Comparison of ENCODE assay signal across 11 mouse cellular contexts in the genomic region with DNA sequence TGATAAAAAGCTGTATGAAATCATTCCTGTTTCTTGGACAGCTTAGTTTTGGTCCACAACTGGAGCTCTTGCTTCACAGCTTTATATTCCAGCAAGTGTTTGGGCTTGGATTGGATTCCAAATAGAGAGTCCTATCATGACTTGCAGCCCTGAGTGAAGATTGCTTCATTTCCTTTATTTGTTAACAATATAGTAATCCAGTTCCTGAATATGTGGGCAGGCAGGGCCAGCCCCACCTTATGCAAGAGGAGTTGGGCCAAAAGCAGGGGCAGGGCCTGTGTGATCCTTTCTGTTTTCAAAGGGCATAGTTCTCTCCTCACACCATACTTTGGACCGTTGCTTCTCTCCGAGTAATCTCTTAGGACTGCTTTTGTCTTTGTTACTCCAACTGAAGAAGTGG. TPM values are rescaled to one million over a fixed set of nuclear protein-coding genes. Genes with fewer than 3 reads are reported as not detected.
A peak's percentile ranks its signal among the peaks of the same experiment; 100 is the strongest.
DNase-seq lines count a peak whose midpoint lies in the region; ATAC-seq and TF ChIP-seq lines count a peak whose summit lies in the region.
"Had no signal": no experiment of that assay in that cellular context is flagged by ENCODE, and none has a peak within 500 bp of the region (broad histone marks: within the 10 kb centered on the region; RNA-seq: fewer than 3 reads in every experiment).

No protein-coding gene starts in this region.

- DNase-seq in kidney, adult 2 months, result peak; percentile 59
- DNase-seq in kidney, adult 18-20 months, result no peak
- peak; percentile 35 to 55 for DNase-seq in monocyte, adult 2 months (ENCODE audit: low read depth in 1 of 2, low spot score in 2 of 2)
- no peak for DNase-seq in midbrain, embryonic 10.5 days (ENCODE audit: low spot score)
- DNase-seq in forebrain, embryonic 14.5 days (ENCODE audit: low spot score), result no peak
- DNase-seq in thymus, adult 18-20 months, result no peak
- DNase-seq: gastrocnemius, postnatal 25 days had no signal

- no peak overlapping the region for H3K4me3 ChIP-seq in kidney, adult 2 months (ENCODE audit: insufficient read depth, low read depth, low read length)
- H3K4me3 ChIP-seq in brown adipose tissue, adult 24 weeks (ENCODE audit: insufficient read depth, low read depth, low read length), result no peak overlapping the region
- no peak overlapping the region for H3K4me3 ChIP-seq in intestine, postnatal 0 days (ENCODE audit: low read depth, low read length)
- H3K4me3 ChIP-seq in midbrain, embryonic 10.5 days, result no peak overlapping the region
- no peak overlapping the region for H3K4me3 ChIP-seq in forebrain, embryonic 14.5 days (ENCODE audit: low read depth, low read length)
- H3K4me3 ChIP-seq: limb, embryonic 15.5 days; myocyte had no signal

- WGBS in kidney, adult 2 months, result 53% methylated on average over 2 of the region's 2 CpGs
- 43% methylated on average over 2 of the region's 2 CpGs for WGBS in intestine, postnatal 0 days
- 86% methylated on average over 2 of the region's 2 CpGs for WGBS in midbrain, embryonic 10.5 days
- 82% methylated on average over 2 of the region's 2 CpGs for WGBS in forebrain, embryonic 14.5 days

- no peaks in the 10 kb centered on the region for H3K27me3 ChIP-seq in kidney, adult 2 months (replicated peaks; ENCODE audit: control insufficient read depth, insufficient read depth, low read length)
- no peaks in the 10 kb centered on the region for H3K27me3 ChIP-seq in intestine, postnatal 0 days (replicated peaks; ENCODE audit: control insufficient read depth, insufficient read depth, low read length)
- peaks cover 17% of the 10 kb centered on the region for H3K27me3 ChIP-seq in midbrain, embryonic 10.5 days (ENCODE audit: low read depth, poor library complexity, severe bottlenecking)
- no peaks in the 10 kb centered on the region for H3K27me3 ChIP-seq in forebrain, embryonic 14.5 days (replicated peaks; ENCODE audit: control insufficient read depth, insufficient read depth, low read length)

- no peaks in the 10 kb centered on the region for H3K36me3 ChIP-seq in kidney, adult 2 months (ENCODE audit: control insufficient read depth, insufficient read depth, low read length)
- H3K36me3 ChIP-seq in intestine, postnatal 0 days (ENCODE audit: control insufficient read depth, insufficient read depth), result no peaks in the 10 kb centered on the region
- no peaks in the 10 kb centered on the region for H3K36me3 ChIP-seq in midbrain, embryonic 10.5 days
- H3K36me3 ChIP-seq in forebrain, embryonic 14.5 days (ENCODE audit: control insufficient read depth, insufficient read depth, low read length), result no peaks in the 10 kb centered on the region
- H3K36me3 ChIP-seq: limb, embryonic 15.5 days had no signal

- peak; percentile 55 for ATAC-seq in intestine, postnatal 0 days
- ATAC-seq in forebrain, embryonic 14.5 days, result no peak

- H3K4me1 ChIP-seq in kidney, adult 2 months (ENCODE audit: control insufficient read depth, insufficient read depth, low read length), result peaks cover 18% of the 10 kb centered on the region; the same call in 1 of the 2 replicates
- peaks cover 18% of the 10 kb centered on the region for H3K4me1 ChIP-seq in brown adipose tissue, adult 24 weeks (ENCODE audit: control insufficient read depth, insufficient read depth, insufficient read length, low read length)
- 0 out of 2 replicates have a peak, but pooled peaks cover 10% of the 10 kb centered on the region for H3K4me1 ChIP-seq in intestine, postnatal 0 days (replicated peaks; ENCODE audit: control insufficient read depth, insufficient read depth, low read length)
- H3K4me1 ChIP-seq in midbrain, embryonic 10.5 days, result no peaks in the 10 kb centered on the region
- no peaks in the 10 kb centered on the region for H3K4me1 ChIP-seq in forebrain, embryonic 14.5 days (ENCODE audit: control insufficient read depth, insufficient read depth, low read length)
- H3K4me1 ChIP-seq: limb, embryonic 15.5 days had no signal

- H3K27ac ChIP-seq in kidney, adult 2 months (ENCODE audit: insufficient read depth, low read depth, low read length), result no peak overlapping the region
- 0 out of 2 replicates have a peak overlapping the region, but pooled peaks have one; percentile 30 for H3K27ac ChIP-seq in brown adipose tissue, adult 24 weeks (replicated peaks; ENCODE audit: low read depth, low read length)
- no peak overlapping the region for H3K27ac ChIP-seq in intestine, postnatal 0 days (ENCODE audit: low read depth, low read length)
- H3K27ac ChIP-seq in midbrain, embryonic 10.5 days (replicated peaks), result no peak overlapping the region
- H3K27ac ChIP-seq in forebrain, embryonic 14.5 days (ENCODE audit: low read depth, low read length), result no peak overlapping the region
- H3K27ac ChIP-seq: limb, embryonic 15.5 days had no signal

- no peaks in the 10 kb centered on the region for H3K9me3 ChIP-seq in intestine, postnatal 0 days (ENCODE audit: control insufficient read depth)
- no peaks in the 10 kb centered on the region for H3K9me3 ChIP-seq in midbrain, embryonic 10.5 days (replicated peaks)
- H3K9me3 ChIP-seq in forebrain, embryonic 14.5 days (replicated peaks; ENCODE audit: control insufficient read depth, low read length), result no peaks in the 10 kb centered on the region
- H3K9me3 ChIP-seq: limb, embryonic 15.5 days had no signal

- TF ChIP-seq CTCF in kidney, adult 2 months (conservative IDR thresholded peaks at IDR 0.05; ENCODE audit: insufficient read depth, insufficient read length, low read depth, low read length), result no peak
- TF ChIP-seq CTCF in intestine, postnatal 0 days (IDR thresholded peaks at IDR 0.05; ENCODE audit: low read depth), result no peak

- TF ChIP-seq POLR2A in kidney, adult 2 months (IDR thresholded peaks at IDR 0.05; ENCODE audit: low read depth, low read length), result no peak

- H3K9ac ChIP-seq in intestine, postnatal 0 days (ENCODE audit: low read depth, low read length), result no peak overlapping the region
- H3K9ac ChIP-seq in forebrain, embryonic 14.5 days (ENCODE audit: low read length), result no peak overlapping the region
- H3K9ac ChIP-seq: limb, embryonic 15.5 days had no signal

- H3K4me2 ChIP-seq in intestine, postnatal 0 days (replicated peaks; ENCODE audit: low read depth), result no peak overlapping the region
- no peak overlapping the region for H3K4me2 ChIP-seq in forebrain, embryonic 14.5 days (ENCODE audit: low read length)
- H3K4me2 ChIP-seq: limb, embryonic 15.5 days had no signal

RNA-seq across cellular contexts. Expression of a gene that starts 6.0 kb away (rescaled TPM):
- polyA plus RNA-seq in kidney, adult 2 months (2012; rRNA removed), result 79.1 and 84.5 TPM in 2 replicates
- polyA plus RNA-seq in brown adipose tissue, adult 24 weeks (2012; ENCODE audit: insufficient read depth, insufficient read length, missing spikeins), result 152 TPM in 2 replicates
- 58.3 and 62.2 TPM in 2 replicates for polyA plus RNA-seq in intestine, postnatal 0 days (2015; fragmentation: Nextera tagmentation; extraction: Ambion mirVana)
- polyA plus RNA-seq in midbrain, embryonic 10.5 days (2016; fragmentation: Nextera tagmentation; extraction: Ambion mirVana), result 3.1 and 3.2 TPM in 2 replicates
- polyA plus RNA-seq in forebrain, embryonic 14.5 days (2014; fragmentation: Nextera tagmentation; extraction: Ambion mirVana), result 2.8 and 3.6 TPM in 2 replicates

RNA-seq across cellular contexts. Expression of a gene that starts 32.7 kb away (rescaled TPM):
- 28.4 and 29.2 TPM in 2 replicates for polyA plus RNA-seq in kidney, adult 2 months (2012; rRNA removed)
- polyA plus RNA-seq in brown adipose tissue, adult 24 weeks (2012; ENCODE audit: insufficient read depth, insufficient read length, missing spikeins), result 23.5 and 25.0 TPM in 2 replicates
- 34.6 and 38.3 TPM in 2 replicates for polyA plus RNA-seq in intestine, postnatal 0 days (2015; fragmentation: Nextera tagmentation; extraction: Ambion mirVana)
- polyA plus RNA-seq in midbrain, embryonic 10.5 days (2016; fragmentation: Nextera tagmentation; extraction: Ambion mirVana), result 76.0 and 83.1 TPM in 2 replicates
- polyA plus RNA-seq in forebrain, embryonic 14.5 days (2014; fragmentation: Nextera tagmentation; extraction: Ambion mirVana), result 76.0 and 79.2 TPM in 2 replicates

Comparison
In these comparisons a context has a peak if more than half of its experiments do, and no peak if none do; other contexts are left out.
1. DNase-seq: peak in kidney, adult 2 months (single experiment) and monocyte, adult 2 months (2 of 2); none in kidney, adult 18-20 months (single experiment), midbrain, embryonic 10.5 days (single experiment), forebrain, embryonic 14.5 days (single experiment) and thymus, adult 18-20 months (0 of 2).
2. RNA of a gene that starts 6.0 kb away (polyA plus RNA-seq): 152 TPM in brown adipose tissue, adult 24 weeks, 79.1 to 84.5 TPM in kidney, adult 2 months and 58.3 to 62.2 TPM in intestine, postnatal 0 days; 3.1 to 3.2 TPM in midbrain, embryonic 10.5 days and 2.8 to 3.6 TPM in forebrain, embryonic 14.5 days; every median in the first group is over 10 times any median in the second.